Mouse (Mus musculus) olfactory bulb, adult 2 months (tissue): ENCODE data around the gene Mt4.

Source experiments
- CTCF ChIP-seq: fragments of 200-500 bp; IDR thresholded peaks from 2 replicates; pipeline ENCODE4 v1.5.1; 2012; ENCODE audit warnings: low read depth, mild to moderate bottlenecking, low read length, moderate library complexity; ENCODE audit not compliant: insufficient read depth
- POLR2A ChIP-seq: fragments of 200-500 bp; IDR thresholded peaks from 2 replicates; pipeline ENCODE4 v1.6.1; 2012; ENCODE audit warnings: mild to moderate bottlenecking, low read depth, low read length, moderate library complexity; ENCODE audit not compliant: insufficient read depth

GRCm38 (mm10) chr8:94109835-94110234 is 27.2 kb upstream of the Mt4 start:
- TF ChIP-seq CTCF (no peak), POLR2A (no peak)
